In the genomic region with DNA sequence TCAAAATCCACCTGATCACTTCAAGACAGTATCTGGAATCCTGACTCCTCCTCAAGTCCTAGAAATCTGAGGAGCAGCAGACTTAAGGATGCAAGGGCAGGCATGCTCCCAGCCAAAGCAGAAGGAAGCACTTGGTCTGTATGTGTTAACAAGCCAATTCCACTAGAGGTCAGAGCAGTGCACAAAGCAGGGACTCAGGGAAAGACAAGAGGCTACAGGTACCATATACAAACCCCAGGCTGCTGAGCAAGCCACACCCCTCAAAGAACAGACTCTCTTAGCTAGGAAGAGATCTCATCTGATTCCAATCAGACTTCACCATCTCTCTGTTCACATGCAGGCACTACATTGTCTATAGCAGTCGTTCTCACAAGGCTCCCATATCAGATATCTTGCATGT, we compare ENCODE assay signal across 9 mouse cellular contexts.
DNase-seq lines count a peak whose midpoint lies in the region; ATAC-seq lines count a peak whose summit lies in the region.
"Had no signal": no experiment of that assay in that cellular context is flagged by ENCODE, and none has a peak within 500 bp of the region (broad histone marks: within the 10 kb centered on the region; RNA-seq: fewer than 3 reads in every experiment).

No protein-coding gene starts in this region.

- peak; percentile 72 for ATAC-seq in embryonic facial prominence, embryonic 15.5 days (ENCODE audit: insufficient number of reproducible peaks, low FRiP score, low TSS enrichment, low read depth)
- peak; percentile 76; the same call in 1 of the 2 replicates for ATAC-seq in limb, embryonic 13.5 days (ENCODE audit: low FRiP score, low read depth)
- peak; percentile 84 for ATAC-seq in midbrain, embryonic 16.5 days

- WGBS in embryonic facial prominence, embryonic 15.5 days: 20% methylated on average over 1 of the region's 1 CpGs
- 31% methylated on average over 1 of the region's 1 CpGs for WGBS in limb, embryonic 13.5 days
- 56% methylated on average over 1 of the region's 1 CpGs for WGBS in midbrain, embryonic 16.5 days

- no peaks in the 10 kb centered on the region for H3K36me3 ChIP-seq in embryonic facial prominence, embryonic 15.5 days
- H3K36me3 ChIP-seq in limb, embryonic 13.5 days: no peaks in the 10 kb centered on the region
- H3K36me3 ChIP-seq in midbrain, embryonic 16.5 days (ENCODE audit: control insufficient read depth, insufficient read depth, low read length): no peaks in the 10 kb centered on the region
- H3K36me3 ChIP-seq: neural tube, embryonic 12.5 days had no signal

- H3K9ac ChIP-seq in embryonic facial prominence, embryonic 15.5 days: no peak overlapping the region
- H3K9ac ChIP-seq in limb, embryonic 13.5 days: no peak overlapping the region
- H3K9ac ChIP-seq in midbrain, embryonic 16.5 days (ENCODE audit: low read depth, low read length): no peak overlapping the region
- H3K9ac ChIP-seq: neural tube, embryonic 12.5 days had no signal

- H3K4me3 ChIP-seq in embryonic facial prominence, embryonic 15.5 days (replicated peaks): no peak overlapping the region
- no peak overlapping the region for H3K4me3 ChIP-seq in limb, embryonic 13.5 days
- H3K4me3 ChIP-seq in midbrain, embryonic 16.5 days (ENCODE audit: low read depth, low read length): no peak overlapping the region
- H3K4me3 ChIP-seq: neural tube, embryonic 12.5 days had no signal

- no peaks in the 10 kb centered on the region for H3K27me3 ChIP-seq in embryonic facial prominence, embryonic 15.5 days
- no peaks in the 10 kb centered on the region for H3K27me3 ChIP-seq in limb, embryonic 13.5 days
- no peaks in the 10 kb centered on the region for H3K27me3 ChIP-seq in midbrain, embryonic 16.5 days (ENCODE audit: control insufficient read depth, insufficient read depth, low read depth, low read length)
- H3K27me3 ChIP-seq: neural tube, embryonic 12.5 days had no signal

- DNase-seq in ovary, postnatal 36 days (ENCODE audit: low spot score): peak; percentile 5
- no peak for DNase-seq in ovary, adult 18-20 months (ENCODE audit: low spot score)
- peak; percentile 59 for DNase-seq in WW6 (ENCODE audit: low read depth, low spot score)
- DNase-seq in kidney, adult 11 months: peak; percentile 40
- DNase-seq in urinary bladder, postnatal 36 days (ENCODE audit: low spot score in 2 of 2): peak; percentile 6 to 19

- no peaks in the 10 kb centered on the region for H3K9me3 ChIP-seq in embryonic facial prominence, embryonic 15.5 days (replicated peaks)
- H3K9me3 ChIP-seq in limb, embryonic 13.5 days: no peaks in the 10 kb centered on the region
- no peaks in the 10 kb centered on the region for H3K9me3 ChIP-seq in midbrain, embryonic 16.5 days (replicated peaks; ENCODE audit: control insufficient read depth, low read length, poor library complexity, severe bottlenecking)
- H3K9me3 ChIP-seq: neural tube, embryonic 12.5 days had no signal

- no peak overlapping the region for H3K27ac ChIP-seq in embryonic facial prominence, embryonic 15.5 days (replicated peaks)
- no peak overlapping the region for H3K27ac ChIP-seq in limb, embryonic 13.5 days
- H3K27ac ChIP-seq in midbrain, embryonic 16.5 days (ENCODE audit: low read length): no peak overlapping the region
- H3K27ac ChIP-seq: neural tube, embryonic 12.5 days had no signal

- H3K4me2 ChIP-seq in embryonic facial prominence, embryonic 15.5 days (replicated peaks): no peak overlapping the region
- no peak overlapping the region for H3K4me2 ChIP-seq in limb, embryonic 13.5 days (replicated peaks)
- no peak overlapping the region for H3K4me2 ChIP-seq in midbrain, embryonic 16.5 days (ENCODE audit: low read length)
- H3K4me2 ChIP-seq: neural tube, embryonic 12.5 days had no signal

- H3K4me1 ChIP-seq in embryonic facial prominence, embryonic 15.5 days: no peaks in the 10 kb centered on the region
- peaks cover 28% of the 10 kb centered on the region for H3K4me1 ChIP-seq in limb, embryonic 13.5 days
- H3K4me1 ChIP-seq in midbrain, embryonic 16.5 days (ENCODE audit: control insufficient read depth, insufficient read depth, low read length): no peaks in the 10 kb centered on the region
- H3K4me1 ChIP-seq: neural tube, embryonic 12.5 days had no signal
